Mouse (Mus musculus) gonadal fat pad, adult 2 months (tissue): ENCODE results near the gene Kif6. TPM values are rescaled to one million over a fixed set of nuclear protein-coding genes. Genes with fewer than 3 reads are reported as not detected.

ENCODE experiments used
- DNase-seq: peaks from one replicate; pipeline ENCODE4 v3.0.0-alpha.2; 2012; ENCODE audit warnings: low read depth
- polyA plus RNA-seq: library from polyadenylated mRNA; depleted of rRNA; stranded (reverse); fragments of >200 nt; gene quantifications from 2 replicates; pipeline ENCODE4 v1.2.3, GENCODE M21; 2012

The Kif6 gene
- polyA plus RNA-seq, 1 experiment, result 0.59 TPM

- DNase-seq, result no peak
Observed at GRCm38 (mm10) chr17:49788187-49788974, 173.4 kb downstream of the Kif6 start.

GRCm38 (mm10) chr17:49791546-49791945 lies 176.6 kb downstream of the Kif6 start:
- DNase-seq, result no peak

- DNase-seq, result no peak
Observed at GRCm38 (mm10) chr17:49792217-49792743, 177.3 kb downstream of the Kif6 start.

GRCm38 (mm10) chr17:49792946-49793345 lies 178.0 kb downstream of the Kif6 start:
- DNase-seq, result no peak

- no peak for DNase-seq
Observed at GRCm38 (mm10) chr17:49793965-49794364, 179.0 kb downstream of the Kif6 start.

GRCm38 (mm10) chr17:49795241-49795640 lies 180.3 kb downstream of the Kif6 start:
- DNase-seq, result no peak

GRCm38 (mm10) chr17:49796116-49796515 lies 181.2 kb downstream of the Kif6 start:
- no peak for DNase-seq

- DNase-seq, result no peak
Observed at GRCm38 (mm10) chr17:49799168-49799567, 184.2 kb downstream of the Kif6 start.

GRCm38 (mm10) chr17:49800157-49800556 lies 185.2 kb downstream of the Kif6 start:
- DNase-seq, result no peak

- DNase-seq, result no peak
Observed at GRCm38 (mm10) chr17:49807461-49807860, 192.5 kb downstream of the Kif6 start.

- DNase-seq, result no peak
Observed at GRCm38 (mm10) chr17:49808712-49809343, 193.9 kb downstream of the Kif6 start.

GRCm38 (mm10) chr17:49813893-49814640 lies 199.1 kb downstream of the Kif6 start:
- DNase-seq, result no peak

GRCm38 (mm10) chr17:49816067-49816565 lies 201.2 kb downstream of the Kif6 start:
- DNase-seq, result no peak

GRCm38 (mm10) chr17:49816703-49817102 lies 201.8 kb downstream of the Kif6 start:
- no peak for DNase-seq

- DNase-seq, result no peak
Observed at GRCm38 (mm10) chr17:49820203-49820602, 205.3 kb downstream of the Kif6 start.

GRCm38 (mm10) chr17:49824142-49824840 lies 209.4 kb downstream of the Kif6 start:
- no peak for DNase-seq

GRCm38 (mm10) chr17:49824841-49825450 lies 210.0 kb downstream of the Kif6 start:
- DNase-seq, result no peak

GRCm38 (mm10) chr17:49825831-49826230 lies 210.9 kb downstream of the Kif6 start:
- no peak for DNase-seq

GRCm38 (mm10) chr17:49831745-49832144 lies 216.8 kb downstream of the Kif6 start:
- DNase-seq, result no peak

- no peak for DNase-seq
Observed at GRCm38 (mm10) chr17:49834044-49834545, 219.2 kb downstream of the Kif6 start.

- no peak for DNase-seq
Observed at GRCm38 (mm10) chr17:49837417-49837816, 222.5 kb downstream of the Kif6 start.
